Mouse (Mus musculus) bone marrow, adult 2 months (tissue): ENCODE measurements around the gene Nr2f1. TPM values are rescaled to one million over a fixed set of nuclear protein-coding genes. Genes with fewer than 3 reads are reported as not detected.

Source experiments
- H3K27ac ChIP-seq: fragments of 200-500 bp; 2 replicates; pipeline ENCODE4 v1.5.1; 2012; ENCODE audit warnings: low read depth, mild to moderate bottlenecking, control low read depth, inconsistent platforms, low read length; ENCODE audit not compliant: control insufficient read depth, poor library complexity, insufficient read depth
- H3K4me1 ChIP-seq: fragments of 200-500 bp; 2 replicates; pipeline ENCODE4 v1.6.1; 2011; ENCODE audit warnings: low read length; ENCODE audit not compliant: control insufficient read depth, insufficient read depth
- H3K4me3 ChIP-seq: fragments of 200-500 bp; replicated peaks from 2 replicates; pipeline ENCODE3; 2011; ENCODE audit warnings: mild to moderate bottlenecking, low read depth, low read length, control low read depth; ENCODE audit not compliant: control insufficient read depth
- CTCF ChIP-seq: fragments of 200-500 bp; IDR thresholded peaks from 2 replicates; pipeline ENCODE4 v1.5.1; 2011; ENCODE audit warnings: low read length, control low read depth; ENCODE audit not compliant: control insufficient read depth, insufficient read depth
- POLR2A ChIP-seq: fragments of 200-500 bp; IDR thresholded peaks from 2 replicates; pipeline ENCODE4 v1.6.1; 2011; ENCODE audit warnings: low read depth, mild to moderate bottlenecking, control low read depth, low read length, borderline replicate concordance; ENCODE audit not compliant: control insufficient read depth
- WGBS: fragments of 180-500 bp; shearing (Covaris S2); methylation state at CpG from one replicate; pipeline ENCODE4 v1.1.7; 2018; 5-methylcytosine and 5-hydroxymethylcytosine counted together
- polyA plus RNA-seq: library from polyadenylated mRNA; stranded (reverse); fragments of >200 nt; gene quantifications from 2 replicates; pipeline ENCODE4 v1.2.4, GENCODE M21; 2011; ENCODE audit warnings: low replicate concordance; ENCODE audit not compliant: missing spikeins, insufficient read depth, insufficient read length

Gene Nr2f1
- polyA plus RNA-seq, 1 experiment = 0.97 TPM

DNA sequence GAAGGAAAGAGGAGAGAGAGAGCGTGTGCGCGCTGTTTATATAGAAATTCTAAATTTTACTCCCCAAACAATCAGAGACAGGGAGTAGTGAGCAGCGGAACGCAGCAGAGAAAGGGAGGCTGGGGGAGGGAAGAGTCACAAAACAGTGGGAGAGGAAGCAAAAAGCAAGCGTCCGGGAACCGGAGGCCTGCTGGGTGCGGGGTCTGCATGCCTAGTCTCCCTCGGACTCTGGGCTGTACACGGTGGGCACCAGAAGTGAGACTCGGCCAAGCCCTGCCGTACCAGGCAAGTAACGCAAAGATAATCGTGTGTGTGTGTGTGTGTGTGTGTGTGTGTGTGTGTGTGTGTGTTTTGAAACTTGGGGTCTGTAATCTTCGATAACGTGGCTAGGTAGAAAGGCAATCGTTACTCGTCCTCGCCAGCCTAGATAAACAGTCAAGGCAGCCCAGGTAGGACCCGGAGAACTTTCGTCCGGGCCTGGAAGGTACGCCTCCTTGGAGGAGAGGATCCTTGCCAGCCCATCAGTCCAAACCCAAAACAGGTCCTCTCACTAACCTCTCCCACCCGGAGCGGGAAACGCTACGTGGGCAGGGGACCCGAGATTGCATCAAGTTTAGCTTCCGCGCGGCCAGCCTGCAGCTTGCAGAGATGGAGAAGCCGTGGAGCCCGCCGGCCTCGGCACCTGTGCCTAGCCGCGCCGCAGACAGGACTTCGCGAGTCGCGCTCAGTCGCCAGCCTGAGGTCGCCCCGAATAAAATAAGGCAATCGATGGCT is 3.2 kb upstream of the Nr2f1 start:
- TF ChIP-seq POLR2A (no peak), CTCF (no peak)
- no peak overlapping the region for H3K27ac ChIP-seq
- H3K4me3 ChIP-seq = no peak overlapping the region
- 3% methylated on average over 47 of the region's 47 CpGs for WGBS
- H3K4me1 ChIP-seq = no peaks in the 10 kb centered on the region

DNA sequence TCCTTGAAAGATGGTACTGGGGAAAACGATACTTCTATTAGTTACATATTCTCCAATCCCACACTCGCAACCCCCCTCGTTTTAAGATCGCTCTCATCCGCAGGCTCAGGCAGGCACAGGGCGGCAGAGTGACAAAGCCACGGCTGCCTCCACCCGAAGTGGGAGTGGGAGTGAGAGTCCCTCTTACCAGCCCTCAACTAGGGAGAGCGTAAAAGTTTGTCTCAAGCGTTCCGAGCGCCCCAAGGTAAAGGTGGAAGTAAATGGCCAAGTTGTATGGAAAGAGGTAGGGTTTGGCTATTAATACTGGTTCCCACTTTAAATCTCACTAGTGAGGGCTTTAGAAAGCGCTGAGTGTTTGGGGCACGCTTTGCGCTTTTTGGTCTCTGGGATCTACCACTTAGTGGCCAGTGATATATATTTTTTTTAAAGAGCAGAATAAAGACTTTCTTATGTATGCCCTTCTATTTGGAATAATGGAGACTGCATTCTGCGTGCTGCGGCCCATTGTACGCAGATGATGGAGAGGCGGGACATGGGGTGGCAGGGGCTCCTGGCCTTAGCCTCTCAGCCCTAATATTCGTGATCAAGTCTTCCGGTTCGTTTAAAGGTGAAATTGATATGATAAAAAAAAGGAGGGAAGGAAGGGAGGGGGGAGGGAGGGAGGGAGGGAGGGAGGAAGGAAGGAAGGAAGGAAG is 2.5 kb upstream of the Nr2f1 start:
- H3K4me1 ChIP-seq = no peaks in the 10 kb centered on the region
- WGBS = 11% methylated on average over 22 of the region's 22 CpGs
- no peak overlapping the region for H3K4me3 ChIP-seq
- no peak overlapping the region for H3K27ac ChIP-seq
- no peak for TF ChIP-seq CTCF

DNA sequence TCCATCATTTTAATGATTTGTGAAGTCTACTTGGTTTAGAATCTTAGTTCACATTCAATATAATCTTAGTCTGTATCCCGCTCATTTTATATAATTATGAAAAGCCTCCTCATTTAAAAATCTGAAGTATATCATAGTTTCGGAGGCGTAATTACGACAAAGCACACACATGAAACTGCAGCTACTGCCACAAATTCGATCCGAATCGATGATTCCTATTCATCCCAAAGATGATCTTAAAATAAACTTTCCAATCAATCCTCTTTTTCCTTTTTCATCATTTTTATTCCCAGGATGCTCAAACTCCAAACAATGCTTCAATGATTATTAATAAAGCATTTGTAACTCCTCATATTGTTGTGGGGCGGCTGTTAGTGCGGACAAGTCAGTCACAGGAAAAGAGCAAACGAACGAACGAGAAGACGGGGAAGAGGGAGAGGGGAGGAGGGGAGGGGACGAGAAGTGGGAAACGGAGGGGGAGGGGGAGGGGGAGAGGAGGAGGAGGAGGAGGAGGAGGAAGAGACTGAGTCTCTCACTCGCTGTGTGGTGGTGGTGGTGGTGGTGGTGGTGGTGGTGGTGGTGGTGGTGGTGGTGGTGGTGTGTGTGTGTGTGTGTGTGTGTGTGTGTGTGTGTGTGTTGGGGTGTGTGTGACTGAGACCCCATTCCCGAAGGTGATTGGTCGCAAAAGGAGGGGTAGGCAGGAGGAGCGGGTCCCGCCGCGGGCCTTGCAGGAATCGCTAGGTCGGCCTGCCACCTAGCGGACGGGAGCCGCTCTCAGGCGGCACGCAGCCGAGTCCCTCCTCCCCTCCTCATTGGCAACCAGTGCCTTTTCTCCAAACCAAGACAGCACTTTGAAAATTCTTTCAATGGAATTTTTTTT is 1.7 kb upstream of the Nr2f1 start:
- TF ChIP-seq CTCF (peak; percentile 54), POLR2A (no peak)
- no peaks in the 10 kb centered on the region for H3K4me1 ChIP-seq
- WGBS = 5% methylated on average over 30 of the region's 30 CpGs
- no peak overlapping the region for H3K4me3 ChIP-seq
- H3K27ac ChIP-seq = no peak overlapping the region

DNA sequence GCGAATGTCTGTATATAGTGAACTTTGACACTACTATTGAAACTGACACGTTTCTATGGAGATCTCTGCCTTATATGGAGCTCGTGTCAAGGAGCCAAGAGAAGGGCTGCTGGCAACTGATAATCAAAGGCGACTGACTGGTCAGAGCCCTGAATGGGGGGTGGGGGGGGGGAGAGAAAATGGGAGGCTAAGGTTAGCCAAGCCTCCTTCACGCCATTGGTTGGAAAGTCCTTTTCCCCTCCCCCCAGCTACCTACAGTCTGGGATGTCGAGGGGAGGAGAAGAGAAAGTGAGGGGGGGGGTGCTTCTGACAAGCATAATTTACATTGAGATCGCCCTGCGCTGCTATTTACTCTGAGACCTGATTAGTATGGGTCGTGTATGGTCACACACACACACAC is 850 bp upstream of the Nr2f1 start:
- 2% methylated on average over 9 of the region's 9 CpGs for WGBS
- TF ChIP-seq POLR2A = no peak
- TF ChIP-seq CTCF = no peak
- no peak overlapping the region for H3K4me3 ChIP-seq
- no peak overlapping the region for H3K27ac ChIP-seq
- H3K4me1 ChIP-seq = no peaks in the 10 kb centered on the region

DNA sequence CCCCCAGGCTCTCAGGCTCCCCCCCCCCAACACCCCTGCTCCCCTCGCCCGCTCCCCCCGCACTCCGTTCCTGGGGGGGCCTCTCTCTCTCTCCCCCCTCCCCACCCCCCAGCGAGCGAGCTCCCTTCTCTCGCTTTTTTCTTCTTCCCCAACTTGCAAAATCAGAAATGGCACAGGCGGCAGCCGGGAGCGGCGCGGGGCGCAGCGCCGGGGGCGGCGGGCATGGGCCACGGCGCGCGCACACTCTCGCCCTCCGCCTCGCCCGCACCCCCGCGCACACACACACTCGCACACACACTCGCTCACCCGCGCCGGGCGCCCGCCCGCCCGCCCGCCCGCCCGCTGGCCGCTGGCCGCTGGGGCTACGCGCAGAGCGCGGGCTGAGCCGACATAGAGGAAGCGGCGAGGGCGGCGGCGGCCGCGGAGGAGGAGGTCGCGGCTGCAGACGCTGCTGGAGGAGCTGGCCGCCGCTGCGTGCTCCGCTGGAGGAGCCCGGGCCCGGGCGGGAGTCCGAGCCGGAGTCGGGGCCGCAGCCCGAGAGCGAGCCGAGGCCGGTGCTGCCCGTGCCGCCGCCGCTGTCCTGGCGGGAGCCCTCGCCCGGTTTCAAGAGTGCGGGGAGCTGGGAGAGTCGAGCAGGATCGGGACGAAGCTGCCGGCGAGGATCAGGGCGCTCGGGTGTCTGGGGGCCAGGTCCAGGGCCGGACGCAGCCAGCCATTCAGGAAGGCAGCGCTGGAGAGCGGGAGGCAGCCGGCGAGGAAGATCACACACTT is 501 bp downstream of the Nr2f1 start:
- Histone ChIP-seq H3K4me1 (no peaks in the 10 kb centered on the region), H3K27ac (no peak overlapping the region), H3K4me3 (no peak overlapping the region)
- TF ChIP-seq CTCF = no peak
- TF ChIP-seq POLR2A = no peak
- 1% methylated on average over 84 of the region's 92 CpGs for WGBS

DNA sequence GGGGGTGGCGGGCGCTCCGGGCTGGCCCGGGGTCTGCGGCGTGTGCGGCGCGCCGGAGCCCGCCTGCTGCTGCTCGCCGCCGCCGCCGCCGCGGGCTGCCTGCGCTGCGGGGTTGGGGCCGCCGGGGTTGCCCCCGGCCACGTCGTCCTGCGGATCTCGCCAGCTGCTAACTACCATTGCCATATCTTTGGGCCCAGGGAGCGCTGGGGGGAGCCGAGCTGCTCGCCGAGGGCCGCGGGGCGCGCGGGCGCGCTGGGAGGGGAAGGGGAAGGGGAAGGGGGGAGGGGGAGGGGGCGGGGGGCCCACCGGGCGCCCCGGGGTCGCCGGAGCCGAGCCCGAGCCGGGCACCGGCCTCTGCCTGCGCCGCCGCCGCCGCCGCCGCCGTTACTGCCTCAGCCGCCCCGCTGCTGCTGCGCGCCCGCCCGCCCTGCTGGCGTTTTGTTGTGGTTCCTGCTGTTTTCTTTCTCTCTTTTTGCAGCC is 1.1 kb downstream of the Nr2f1 start:
- no peak for TF ChIP-seq CTCF
- TF ChIP-seq POLR2A = no peak
- no peak overlapping the region for H3K27ac ChIP-seq
- H3K4me1 ChIP-seq = no peaks in the 10 kb centered on the region
- WGBS = 2% methylated on average over 51 of the region's 63 CpGs
- no peak overlapping the region for H3K4me3 ChIP-seq

DNA sequence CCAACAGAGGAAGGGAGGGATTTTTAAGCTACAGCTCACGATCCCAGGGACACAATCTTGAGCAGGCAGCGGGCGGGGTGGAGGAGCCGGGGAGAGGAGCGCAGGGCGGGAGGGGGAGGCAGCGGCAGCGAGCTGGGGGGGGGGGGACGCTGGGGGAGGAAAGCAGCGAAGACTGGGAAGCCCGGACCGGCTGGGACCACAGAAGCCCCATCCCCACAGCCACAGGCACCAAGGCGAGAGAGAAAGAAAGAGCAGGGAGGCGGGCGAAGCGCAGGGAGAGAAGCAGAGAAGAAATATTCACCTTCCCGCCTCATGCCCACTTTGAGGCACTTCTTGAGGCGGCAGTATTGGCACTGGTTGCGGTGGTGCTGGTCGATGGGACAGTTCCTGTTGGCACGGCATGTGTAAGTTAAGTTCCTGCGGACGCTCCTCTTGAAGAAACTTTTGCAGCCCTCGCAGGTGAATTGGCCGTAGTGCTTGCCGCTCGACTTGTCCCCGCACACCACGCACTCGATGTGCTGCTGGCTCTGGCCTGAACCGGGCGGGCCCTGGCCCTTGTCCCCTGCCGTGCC is 1.7 kb downstream of the Nr2f1 start:
- H3K4me1 ChIP-seq = no peaks in the 10 kb centered on the region
- H3K4me3 ChIP-seq = no peak overlapping the region
- 1% methylated on average over 32 of the region's 33 CpGs for WGBS
- H3K27ac ChIP-seq = no peak overlapping the region
- no peak for TF ChIP-seq CTCF
- TF ChIP-seq POLR2A = no peak
